Mouse (Mus musculus) hindbrain, embryonic 12.5 days (tissue): Measurements from ENCODE around the gene Macrod1. TPM values are rescaled to one million over a fixed set of nuclear protein-coding genes. Genes with fewer than 3 reads are reported as not detected.

ENCODE experiments used
- ATAC-seq: fragments of 200-750 bp; cut with Nextera tagmentation; 2 replicates; pipeline ENCODE4 v1.8.0; 2017; ENCODE audit warnings: moderate TSS enrichment; ENCODE audit not compliant: low FRiP score
- H3K27ac ChIP-seq: fragments of 300-500 bp; sonication (generic); 2 replicates; pipeline ENCODE4 v1.5.1; 2016; ENCODE audit warnings: mild to moderate bottlenecking
- H3K27me3 ChIP-seq: fragments of 300-500 bp; sonication (generic); 2 replicates; pipeline ENCODE4 v1.6.1; 2016; ENCODE audit warnings: mild to moderate bottlenecking
- H3K36me3 ChIP-seq: fragments of 300-500 bp; sonication (generic); 2 replicates; pipeline ENCODE4 v1.6.1; 2016; ENCODE audit warnings: mild to moderate bottlenecking
- H3K4me1 ChIP-seq: fragments of 300-500 bp; sonication (generic); 2 replicates; pipeline ENCODE4 v1.6.1; 2016
- H3K4me2 ChIP-seq: fragments of 300-500 bp; sonication (generic); replicated peaks from 2 replicates; pipeline ENCODE4 v1.6.1; 2016; ENCODE audit warnings: mild to moderate bottlenecking
- H3K4me3 ChIP-seq: fragments of 300-500 bp; sonication (generic); 2 replicates; pipeline ENCODE4 v1.5.1; 2016; ENCODE audit warnings: mild to moderate bottlenecking
- H3K9ac ChIP-seq: fragments of 300-500 bp; sonication (generic); 2 replicates; pipeline ENCODE4 v1.6.1; 2016; ENCODE audit warnings: mild to moderate bottlenecking, moderate library complexity
- H3K9me3 ChIP-seq: fragments of 300-500 bp; sonication (generic); replicated peaks from 2 replicates; pipeline ENCODE4 v1.6.1; 2016; ENCODE audit warnings: mild to moderate bottlenecking
- WGBS: fragments of 180-500 bp; shearing (Covaris S2); methylation state at CpG from one replicate; pipeline ENCODE4 v1.1.7; 2016; 5-methylcytosine and 5-hydroxymethylcytosine counted together
- polyA plus RNA-seq: library from polyadenylated mRNA; unstranded; fragments of >200 nt; fragmentation: Nextera tagmentation; extraction: Ambion mirVana; gene quantifications from 2 replicates; pipeline ENCODE4 v1.2.1, GENCODE M21; 2016

The Macrod1 gene
- 5.6 TPM in 2 replicates for polyA plus RNA-seq

DNA sequence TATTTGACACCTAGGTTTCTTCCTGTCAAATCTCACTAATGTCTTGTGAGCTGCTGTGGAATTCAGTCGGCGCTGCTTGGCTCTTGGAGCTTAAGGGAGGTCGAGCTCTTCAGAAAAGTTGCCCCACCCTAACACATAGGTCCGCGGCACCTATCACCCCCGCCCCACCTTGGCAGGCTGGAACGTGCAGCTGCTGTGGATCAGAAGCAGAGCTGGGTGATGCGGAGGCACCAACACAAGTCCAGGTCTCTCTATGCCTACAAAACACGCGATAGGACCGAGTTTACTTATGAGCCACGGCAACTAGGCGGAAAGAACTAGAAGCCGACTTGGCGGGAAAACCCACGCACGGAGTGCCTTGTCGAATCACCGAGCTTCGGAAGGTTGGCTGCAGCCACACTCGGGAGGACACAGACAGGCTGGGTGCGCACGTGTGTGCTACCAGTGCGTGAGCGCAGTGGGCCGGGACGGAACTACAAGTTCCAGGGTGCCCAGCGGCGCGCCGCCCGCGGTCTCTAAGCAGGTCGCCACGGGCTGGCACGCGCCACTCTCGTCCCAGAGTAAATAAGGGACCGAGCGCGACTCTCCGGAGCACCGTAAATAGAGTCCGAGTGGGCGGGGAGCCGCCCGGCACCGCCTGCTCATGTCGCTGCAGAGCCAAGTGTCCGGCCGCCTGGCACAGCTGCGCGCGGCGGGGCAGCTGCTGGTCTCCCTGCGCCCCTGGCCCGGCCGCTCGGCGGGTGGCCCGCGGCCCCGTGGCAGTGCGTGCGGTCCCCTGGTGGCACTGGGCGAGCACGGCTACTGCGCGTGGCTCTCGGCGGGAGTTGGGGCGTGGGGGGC, at the start of gene Macrod1:
Macrod1 (plus strand) TSS at position 563 of the 840 bp plus-strand sequence.
- Histone ChIP-seq H3K27me3 (peaks cover 44% of the 10 kb centered on the region), H3K9me3 (no peaks in the 10 kb centered on the region), H3K27ac (no peak within 1 kb of the TSS), H3K36me3 (no peaks in the 10 kb centered on the region), H3K4me1 (peaks cover 24% of the 10 kb centered on the region), H3K4me2 (peak within 1 kb of the TSS; percentile 99), H3K4me3 (peak within 1 kb of the TSS; percentile 61), H3K9ac (peak within 1 kb of the TSS; percentile 65)
- ATAC-seq = peak; percentile 79
- 2% methylated on average over 68 of the region's 72 CpGs for WGBS

DNA sequence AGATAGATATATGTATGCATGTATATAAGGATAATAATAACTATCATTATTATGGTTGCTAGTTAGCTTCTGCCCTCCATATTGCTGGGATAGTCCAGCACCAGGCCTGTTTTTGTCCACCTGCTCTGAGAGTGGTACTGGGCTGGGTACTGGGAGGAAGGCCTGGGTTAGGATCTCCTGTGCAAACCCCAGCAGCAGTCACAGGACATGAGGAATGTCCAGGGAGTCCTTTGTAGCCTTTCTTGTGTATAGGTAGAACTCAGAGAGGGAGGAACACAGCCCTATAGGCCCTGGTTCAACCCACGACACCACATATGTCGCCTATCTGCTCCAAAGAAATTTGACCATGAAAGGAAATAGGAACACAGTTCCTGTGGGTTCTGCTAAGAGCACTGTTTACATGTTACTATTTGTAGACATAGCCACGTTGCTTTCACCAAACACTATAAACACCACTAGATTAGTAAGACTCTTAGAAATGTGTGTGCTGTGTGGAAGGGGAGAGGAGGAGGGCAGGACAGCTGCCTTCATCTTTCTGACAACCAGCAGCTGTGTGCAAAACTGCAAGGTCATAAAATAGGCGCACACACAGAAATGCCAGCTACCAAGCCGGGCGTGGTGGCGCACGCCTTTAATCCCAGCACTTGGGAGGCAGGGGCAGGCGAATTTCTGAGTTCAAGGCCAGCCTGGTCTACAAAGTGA, 49.6 kb upstream of the Macrod1 start:
- Histone ChIP-seq H3K9ac (no peak overlapping the region), H3K27me3 (no peaks in the 10 kb centered on the region), H3K4me1 (no peaks in the 10 kb centered on the region), H3K27ac (no peak overlapping the region), H3K36me3 (no peaks in the 10 kb centered on the region), H3K9me3 (no peaks in the 10 kb centered on the region), H3K4me3 (no peak overlapping the region), H3K4me2 (no peak overlapping the region)
- no peak for ATAC-seq
- WGBS = 88% methylated on average over 9 of the region's 9 CpGs

DNA sequence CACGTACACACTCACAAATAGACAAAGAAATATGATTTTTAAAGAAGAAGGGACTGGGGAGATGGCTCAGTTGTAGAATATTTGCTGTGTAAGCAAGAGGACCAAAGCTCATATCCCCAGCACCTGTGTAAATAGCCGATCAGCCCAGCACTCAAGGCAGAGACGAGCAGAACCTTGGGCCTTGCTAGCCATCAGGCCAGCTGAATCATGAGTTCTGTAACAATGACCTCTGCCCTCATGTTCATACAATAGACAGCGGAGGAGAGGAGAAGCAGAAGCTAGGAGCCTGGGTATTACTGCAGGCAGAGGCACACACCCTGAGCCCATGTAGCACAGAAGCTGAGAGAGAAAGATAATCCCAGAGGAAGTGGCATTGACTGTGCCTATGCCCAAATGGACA, 44.2 kb upstream of the Macrod1 start:
- no peak for ATAC-seq
- Histone ChIP-seq H3K27me3 (no peaks in the 10 kb centered on the region), H3K27ac (no peak overlapping the region), H3K4me3 (no peak overlapping the region), H3K9me3 (no peaks in the 10 kb centered on the region), H3K36me3 (peaks cover 10% of the 10 kb centered on the region; the same call in 1 of the 2 replicates), H3K4me2 (no peak overlapping the region), H3K9ac (no peak overlapping the region), H3K4me1 (no peaks in the 10 kb centered on the region)
- 68% methylated on average over 4 of the region's 4 CpGs for WGBS

DNA sequence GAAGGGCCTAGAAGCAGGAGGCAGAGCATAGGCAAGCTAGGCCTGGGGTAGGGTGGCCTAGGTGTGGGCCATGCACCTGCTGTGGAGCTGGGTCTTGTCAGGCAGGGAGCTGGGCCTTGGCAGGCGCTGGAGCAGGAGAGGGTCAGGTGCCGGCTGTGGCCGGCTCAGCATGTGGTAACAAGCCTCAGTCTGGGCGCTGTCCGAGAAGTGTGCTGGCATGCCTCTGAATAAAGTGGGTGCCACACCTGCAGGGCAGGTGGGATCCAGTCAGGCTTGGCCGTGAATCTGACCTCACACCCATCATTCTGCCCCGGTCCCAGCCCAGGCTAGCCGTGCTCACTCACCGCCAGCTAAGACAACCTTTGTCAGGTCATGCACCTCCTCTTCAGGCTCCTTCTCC, 42.6 kb upstream of the Macrod1 start:
- no peak overlapping the region for H3K9ac ChIP-seq

DNA sequence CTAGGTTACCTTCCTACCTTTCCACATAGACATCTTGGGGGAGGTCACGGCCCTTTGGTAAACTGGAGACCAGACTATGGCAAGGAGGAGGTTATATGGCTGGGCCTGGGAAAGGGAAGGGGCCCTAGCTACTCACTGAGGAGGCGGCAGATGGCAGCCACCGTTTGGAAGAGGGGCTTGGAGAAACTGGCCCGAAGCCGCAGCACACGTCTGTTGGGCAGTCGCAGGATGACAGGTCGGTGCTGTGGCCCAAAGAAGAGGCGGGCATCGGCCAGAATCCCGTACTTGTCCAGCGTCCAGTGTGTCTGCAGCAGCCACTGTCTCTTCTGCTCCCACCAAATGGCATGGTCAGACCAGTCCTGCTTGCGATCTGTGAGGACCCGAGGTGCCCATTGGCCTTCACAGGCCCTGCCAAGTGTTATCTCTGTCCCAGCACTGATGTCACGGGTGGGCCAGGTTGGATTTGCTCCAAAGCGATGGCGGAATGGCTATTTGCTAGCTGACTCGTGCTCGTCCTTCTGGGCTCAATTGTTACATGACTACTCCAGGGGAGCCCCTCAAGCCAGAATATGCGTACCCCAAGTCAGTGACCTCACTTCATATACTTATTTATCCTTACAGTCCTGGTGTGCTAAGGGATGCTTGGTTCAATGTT, 42.0 kb upstream of the Macrod1 start:
- Histone ChIP-seq H3K4me2 (no peak overlapping the region), H3K36me3 (peaks cover 31% of the 10 kb centered on the region), H3K9ac (no peak overlapping the region), H3K4me3 (no peak overlapping the region), H3K27me3 (no peaks in the 10 kb centered on the region), H3K27ac (no peak overlapping the region), H3K4me1 (no peaks in the 10 kb centered on the region), H3K9me3 (no peaks in the 10 kb centered on the region)
- no peak for ATAC-seq
- WGBS = 93% methylated on average over 20 of the region's 20 CpGs

More for the DNA sequence above, 42.6 kb upstream of the Macrod1 start:
- 85% methylated on average over 9 of the region's 9 CpGs for WGBS
- no peaks in the 10 kb centered on the region for H3K9me3 ChIP-seq
- no peak for ATAC-seq
- no peaks in the 10 kb centered on the region for H3K27me3 ChIP-seq
- no peaks in the 10 kb centered on the region for H3K4me1 ChIP-seq
- no peak overlapping the region for H3K27ac ChIP-seq
- peaks cover 24% of the 10 kb centered on the region for H3K36me3 ChIP-seq
- no peak overlapping the region for H3K4me2 ChIP-seq
- no peak overlapping the region for H3K4me3 ChIP-seq

DNA sequence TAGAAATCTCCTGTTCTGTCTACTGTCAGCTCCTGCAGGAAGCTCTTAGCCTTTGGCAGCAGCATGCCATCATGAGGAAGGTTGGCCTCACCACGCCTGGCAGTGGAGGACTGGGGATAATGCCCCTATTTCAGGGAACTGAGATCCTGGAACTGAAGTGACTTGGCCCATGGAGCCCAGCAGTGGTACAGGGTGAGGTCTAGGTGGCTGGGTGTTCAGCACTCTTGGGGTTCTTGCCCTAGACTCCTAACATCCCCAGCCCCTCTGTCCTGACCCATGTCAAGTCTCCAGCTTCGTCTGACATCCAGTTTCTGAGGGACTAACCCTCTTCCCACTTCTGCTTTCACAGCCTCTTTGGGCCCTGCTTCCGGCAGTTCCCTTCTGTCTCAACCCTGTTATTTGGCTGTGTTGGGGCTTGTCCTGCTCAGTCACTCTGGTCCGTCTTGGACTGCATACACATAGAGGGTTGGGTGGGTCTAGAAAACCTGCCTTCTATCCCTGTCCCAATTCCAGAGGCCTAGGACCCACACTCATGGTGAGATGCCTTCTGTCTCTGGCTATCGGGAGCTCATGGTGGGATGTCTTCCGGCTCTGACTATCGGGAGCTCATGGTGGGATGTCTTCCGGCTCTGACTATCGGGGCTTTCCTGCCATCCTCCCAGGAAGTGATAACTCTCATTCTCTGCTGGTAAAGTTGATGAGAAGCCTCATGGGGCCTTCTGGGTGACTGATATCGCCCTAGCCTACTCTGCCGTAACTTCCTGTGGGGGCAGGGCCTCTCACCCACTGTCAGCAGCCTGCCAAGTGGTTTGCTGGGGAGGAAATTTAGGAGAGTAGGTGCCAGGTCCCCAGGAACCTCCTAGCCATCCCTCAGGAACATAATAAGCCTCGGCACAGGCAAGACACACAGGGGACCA, 38.8 kb upstream of the Macrod1 start:
- ATAC-seq = no peak
- H3K4me2 ChIP-seq = no peak overlapping the region
- H3K9ac ChIP-seq = no peak overlapping the region
- no peaks in the 10 kb centered on the region for H3K9me3 ChIP-seq
- H3K27me3 ChIP-seq = no peaks in the 10 kb centered on the region
- H3K4me1 ChIP-seq = no peaks in the 10 kb centered on the region
- H3K36me3 ChIP-seq = peaks cover 62% of the 10 kb centered on the region
- no peak overlapping the region for H3K27ac ChIP-seq
- no peak overlapping the region for H3K4me3 ChIP-seq
- WGBS = 85% methylated on average over 12 of the region's 12 CpGs

DNA sequence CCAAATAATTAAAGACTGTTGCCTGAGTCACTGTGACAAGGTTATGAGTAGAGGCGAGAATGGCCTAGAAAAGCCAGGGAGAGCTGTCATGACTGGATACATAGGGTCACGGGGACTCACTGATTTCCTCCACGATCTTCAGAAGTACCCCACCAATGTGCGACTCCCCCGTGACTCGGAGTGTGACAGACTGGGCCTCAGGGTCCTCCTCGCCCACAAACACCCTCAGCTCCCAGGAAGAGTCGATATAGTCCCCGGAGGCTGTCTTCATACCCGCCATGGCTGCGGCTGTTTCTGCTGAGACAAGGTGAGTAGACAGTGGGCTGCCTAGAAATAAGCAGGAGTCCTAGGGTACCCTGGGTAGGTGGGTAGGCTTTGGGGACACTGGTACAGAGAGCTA, 38.1 kb upstream of the Macrod1 start:
- no peak overlapping the region for H3K27ac ChIP-seq
- no peaks in the 10 kb centered on the region for H3K27me3 ChIP-seq
- ATAC-seq = no peak
- no peak overlapping the region for H3K4me3 ChIP-seq
- 89% methylated on average over 11 of the region's 11 CpGs for WGBS
- H3K9ac ChIP-seq = no peak overlapping the region
- peaks cover 65% of the 10 kb centered on the region for H3K36me3 ChIP-seq
- H3K4me2 ChIP-seq = no peak overlapping the region
- no peaks in the 10 kb centered on the region for H3K9me3 ChIP-seq
- no peaks in the 10 kb centered on the region for H3K4me1 ChIP-seq

DNA sequence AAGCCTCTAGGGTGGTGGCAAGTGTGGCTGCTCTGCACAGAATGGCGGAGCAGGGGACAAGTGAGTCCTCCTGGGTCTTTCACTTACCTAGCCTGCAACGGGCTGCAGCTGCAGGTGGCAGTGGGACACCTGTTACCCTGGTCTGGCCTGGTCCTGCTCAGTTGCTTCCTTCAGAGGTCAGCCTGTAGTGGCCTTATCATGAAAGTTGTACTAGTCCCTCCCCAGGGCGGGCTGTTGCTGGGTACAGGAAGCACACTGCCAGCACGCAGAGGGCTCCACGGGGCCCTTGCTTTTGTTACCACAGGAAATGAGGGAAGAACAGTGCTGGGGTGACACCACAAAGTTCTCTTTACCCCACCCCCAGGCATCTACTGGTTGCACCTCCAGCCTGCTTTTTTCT, 37.4 kb upstream of the Macrod1 start, which contains the start of gene Fermt3:
Fermt3 (minus strand) TSS at position 279 of the 400 bp plus-strand sequence.
- H3K9ac ChIP-seq = no peak within 1 kb of the TSS
- ATAC-seq = no peak
- no peaks in the 10 kb centered on the region for H3K27me3 ChIP-seq
- no peaks in the 10 kb centered on the region for H3K9me3 ChIP-seq
- no peak within 1 kb of the TSS for H3K4me2 ChIP-seq
- H3K36me3 ChIP-seq = peaks cover 70% of the 10 kb centered on the region
- H3K27ac ChIP-seq = no peak within 1 kb of the TSS
- 83% methylated on average over 5 of the region's 5 CpGs for WGBS
- no peak within 1 kb of the TSS for H3K4me3 ChIP-seq
- H3K4me1 ChIP-seq = no peaks in the 10 kb centered on the region

DNA sequence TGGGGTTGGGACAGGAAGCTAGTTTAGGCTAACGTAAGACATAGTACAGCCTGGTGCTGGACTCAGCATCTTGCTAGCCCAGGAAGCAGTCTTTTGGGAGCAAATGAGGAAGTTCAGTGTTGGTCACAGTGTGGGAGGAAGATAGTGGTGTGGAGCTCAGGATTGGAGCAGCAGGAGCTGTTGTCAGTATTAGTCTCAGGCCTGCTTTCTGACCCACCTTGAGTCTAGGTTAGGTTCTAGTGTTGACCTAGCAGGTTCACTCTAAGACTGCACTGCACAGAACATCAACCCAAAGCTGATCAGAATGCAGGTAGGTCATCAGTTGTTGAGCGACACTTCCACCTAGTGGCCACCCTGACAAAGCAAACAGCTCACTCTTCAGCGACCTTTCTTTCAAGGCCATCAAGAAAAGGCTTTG, 36.4 kb upstream of the Macrod1 start:
- no peak overlapping the region for H3K9ac ChIP-seq
- no peaks in the 10 kb centered on the region for H3K27me3 ChIP-seq
- no peak overlapping the region for H3K27ac ChIP-seq
- ATAC-seq = peak; percentile 48; the same call in 1 of the 2 replicates
- WGBS = 42% methylated on average over 3 of the region's 3 CpGs
- H3K9me3 ChIP-seq = no peaks in the 10 kb centered on the region
- no peak overlapping the region for H3K4me3 ChIP-seq
- no peak overlapping the region for H3K4me2 ChIP-seq
- H3K4me1 ChIP-seq = no peaks in the 10 kb centered on the region
- peaks cover 80% of the 10 kb centered on the region for H3K36me3 ChIP-seq

DNA sequence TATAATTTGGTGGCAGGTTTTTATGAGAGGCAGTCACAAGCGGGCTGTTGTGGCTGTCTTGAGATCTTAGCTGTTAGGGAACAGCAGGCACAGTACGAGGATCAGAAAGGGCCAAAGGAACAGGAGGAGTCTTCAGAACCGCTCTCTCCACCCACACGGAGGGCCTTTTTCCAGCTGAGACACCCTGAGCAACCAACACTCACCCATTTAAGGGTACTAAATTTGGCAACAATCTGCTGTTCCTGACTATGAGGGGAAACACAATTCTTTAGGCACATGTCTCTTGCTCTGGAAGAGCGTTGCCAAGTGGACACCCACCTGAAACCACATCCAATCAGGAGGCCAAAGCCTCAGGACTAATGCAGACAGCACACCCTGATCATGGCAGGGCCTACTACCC, 27.1 kb upstream of the Macrod1 start:
- Histone ChIP-seq H3K27me3 (no peaks in the 10 kb centered on the region), H3K4me3 (no peak overlapping the region), H3K9me3 (no peaks in the 10 kb centered on the region), H3K4me2 (no peak overlapping the region), H3K4me1 (no peaks in the 10 kb centered on the region), H3K27ac (no peak overlapping the region), H3K36me3 (peaks cover 91% of the 10 kb centered on the region), H3K9ac (no peak overlapping the region)
- ATAC-seq = no peak
- 98% methylated on average over 5 of the region's 5 CpGs for WGBS

DNA sequence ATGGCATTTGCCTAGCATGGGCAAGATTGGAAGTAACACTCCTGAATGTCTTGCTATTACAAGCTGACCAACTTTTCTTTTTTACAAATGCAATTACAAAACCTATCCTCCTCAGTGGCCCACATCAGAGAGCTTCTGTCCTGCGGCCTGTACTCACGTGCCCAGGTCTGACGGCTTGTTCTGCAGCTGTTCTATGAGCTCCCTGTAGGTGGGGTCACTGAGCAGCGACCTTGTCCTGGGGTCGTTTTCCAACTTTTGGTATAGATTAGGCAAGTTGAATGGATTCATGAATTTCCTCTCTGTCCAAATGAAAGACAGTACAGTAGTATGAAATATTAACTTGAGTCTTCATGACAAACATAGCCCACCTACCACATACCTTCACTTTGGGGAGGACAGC, 22.6 kb upstream of the Macrod1 start:
- H3K27ac ChIP-seq = no peak overlapping the region
- ATAC-seq = no peak
- no peak overlapping the region for H3K9ac ChIP-seq
- no peak overlapping the region for H3K4me3 ChIP-seq
- H3K9me3 ChIP-seq = no peaks in the 10 kb centered on the region
- H3K4me1 ChIP-seq = peaks cover 23% of the 10 kb centered on the region
- peaks cover 63% of the 10 kb centered on the region for H3K36me3 ChIP-seq
- H3K4me2 ChIP-seq = no peak overlapping the region
- WGBS = 95% methylated on average over 5 of the region's 5 CpGs
- no peaks in the 10 kb centered on the region for H3K27me3 ChIP-seq
